ENCODE assay signal across 13 mouse cellular contexts in genomic region chr2:97437767-97438166, GRCm38 (mm10).
"Had no signal": no experiment of that assay in that cellular context is flagged by ENCODE, and none has a peak within 500 bp of the region (broad histone marks: within the 10 kb centered on the region; RNA-seq: fewer than 3 reads in every experiment).

No protein-coding gene starts in this region.

- H3K4me1 ChIP-seq: limb, embryonic 10.5 days; limb, embryonic 13.5 days; liver, embryonic 12.5 days; liver, embryonic 15.5 days had no signal

- DNase-seq: kidney, adult 9 months; kidney, postnatal 14 days; kidney, postnatal 4 days; liver; lung, adult 18-20 months; lung, postnatal 14 days; lung, postnatal 4 days; thymus, adult 2 months; thymus, postnatal 36 days had no signal

- H3K4me3 ChIP-seq: limb, embryonic 10.5 days; limb, embryonic 13.5 days; liver, embryonic 12.5 days; liver, embryonic 15.5 days had no signal
